11 mouse cellular contexts compared by ENCODE assay signal in genomic region chr2:158716066-158716465, GRCm38 (mm10). TPM values are rescaled to one million over a fixed set of nuclear protein-coding genes. Genes with fewer than 3 reads are reported as not detected.
DNase-seq lines count a peak whose midpoint lies in the region; ATAC-seq and TF ChIP-seq lines count a peak whose summit lies in the region.
"Had no signal": no experiment of that assay in that cellular context is flagged by ENCODE, and none has a peak within 500 bp of the region (broad histone marks: within the 10 kb centered on the region; RNA-seq: fewer than 3 reads in every experiment).

No protein-coding gene starts in this region.

- WGBS in hindbrain, embryonic 11.5 days, result 25% methylated on average over 5 of the region's 5 CpGs
- 24% methylated on average over 5 of the region's 5 CpGs for WGBS in hindbrain, embryonic 16.5 days
- 49% methylated on average over 5 of the region's 5 CpGs for WGBS in spleen, adult 2 months

- no peak overlapping the region for H3K4me3 ChIP-seq in hindbrain, embryonic 11.5 days (ENCODE audit: low read depth, low read length)
- no peak overlapping the region for H3K4me3 ChIP-seq in hindbrain, embryonic 16.5 days (ENCODE audit: low read length)
- no peak overlapping the region for H3K4me3 ChIP-seq in spleen, adult 2 months (ENCODE audit: extremely low read depth, insufficient read depth, insufficient read length)
- H3K4me3 ChIP-seq: stomach, embryonic 15.5 days had no signal

- H3K27me3 ChIP-seq in hindbrain, embryonic 11.5 days (ENCODE audit: control insufficient read depth, insufficient read depth, low read length), result no peaks in the 10 kb centered on the region
- H3K27me3 ChIP-seq in hindbrain, embryonic 16.5 days (replicated peaks; ENCODE audit: control insufficient read depth, insufficient read depth, low read length), result no peaks in the 10 kb centered on the region
- no peaks in the 10 kb centered on the region for H3K27me3 ChIP-seq in spleen, adult 2 months (ENCODE audit: control insufficient read depth, insufficient read depth, low read length)
- H3K27me3 ChIP-seq: stomach, embryonic 15.5 days had no signal

- no peak for TF ChIP-seq CTCF in spleen, adult 2 months (IDR thresholded peaks at IDR 0.05; ENCODE audit: extremely low read depth, insufficient read depth, insufficient read length, insufficient replicate concordance)

- no peaks in the 10 kb centered on the region for H3K9me3 ChIP-seq in hindbrain, embryonic 11.5 days (ENCODE audit: control insufficient read depth, low read length)
- no peaks in the 10 kb centered on the region for H3K9me3 ChIP-seq in hindbrain, embryonic 16.5 days (ENCODE audit: control insufficient read depth, low read length)
- H3K9me3 ChIP-seq: G1E; stomach, embryonic 15.5 days had no signal

- peak overlapping the region; percentile 30; the same call in 1 of the 2 replicates for H3K27ac ChIP-seq in hindbrain, embryonic 11.5 days (ENCODE audit: low read depth, low read length)
- H3K27ac ChIP-seq in hindbrain, embryonic 16.5 days (ENCODE audit: low read depth, low read length), result no peak overlapping the region
- H3K27ac ChIP-seq in spleen, adult 2 months (ENCODE audit: insufficient read depth, low read length), result peak overlapping the region; percentile 48
- H3K27ac ChIP-seq: stomach, embryonic 15.5 days had no signal

- DNase-seq in hindbrain, embryonic 11.5 days (ENCODE audit: low spot score), result peak; percentile 14
- DNase-seq in spleen, adult 2 months (ENCODE audit: low read depth in 1 of 2, low spot score in 2 of 2), result no peak
- no peak for DNase-seq in spleen, postnatal 36 days (ENCODE audit: low spot score in 2 of 2)
- DNase-seq in thymus, postnatal 4 days, result peak; percentile 70
- no peak for DNase-seq in frontal cortex, postnatal 25 days (ENCODE audit: low spot score in 2 of 2)
- DNase-seq: kidney, adult 11 months; layer of hippocampus, adult 9-11 months had no signal

- H3K4me2 ChIP-seq in hindbrain, embryonic 11.5 days (replicated peaks; ENCODE audit: low read depth, low read length), result no peak overlapping the region; the same call in 1 of the 2 replicates
- H3K4me2 ChIP-seq in hindbrain, embryonic 16.5 days (ENCODE audit: low read length), result no peak overlapping the region
- H3K4me2 ChIP-seq: stomach, embryonic 15.5 days had no signal

- H3K4me1 ChIP-seq in hindbrain, embryonic 11.5 days (replicated peaks; ENCODE audit: control insufficient read depth, insufficient read depth, low read length), result no peaks in the 10 kb centered on the region
- H3K4me1 ChIP-seq in hindbrain, embryonic 16.5 days (ENCODE audit: control insufficient read depth, insufficient read depth, low read depth, low read length), result peaks cover 6% of the 10 kb centered on the region
- H3K4me1 ChIP-seq in spleen, adult 2 months (ENCODE audit: control insufficient read depth, insufficient read depth, insufficient read length), result peaks cover 42% of the 10 kb centered on the region; the same call in 1 of the 2 replicates

- no peak for TF ChIP-seq POLR2A in spleen, adult 2 months (IDR thresholded peaks at IDR 0.05; ENCODE audit: low read depth, low read length)

- no peaks in the 10 kb centered on the region for H3K36me3 ChIP-seq in hindbrain, embryonic 11.5 days (ENCODE audit: control insufficient read depth, insufficient read depth, low read length)
- no peaks in the 10 kb centered on the region for H3K36me3 ChIP-seq in hindbrain, embryonic 16.5 days (ENCODE audit: control insufficient read depth, insufficient read depth, low read length)
- H3K36me3 ChIP-seq in spleen, adult 2 months (ENCODE audit: control insufficient read depth, insufficient read depth, low read length), result peaks cover 6% of the 10 kb centered on the region
- H3K36me3 ChIP-seq: G1E; stomach, embryonic 15.5 days had no signal

- H3K9ac ChIP-seq in hindbrain, embryonic 11.5 days (ENCODE audit: low read depth, low read length), result no peak overlapping the region
- H3K9ac ChIP-seq in hindbrain, embryonic 16.5 days (ENCODE audit: low read depth, low read length), result no peak overlapping the region
- H3K9ac ChIP-seq: stomach, embryonic 15.5 days had no signal

- 0 out of 2 replicates have a peak, but pooled peaks have one; percentile 45 for ATAC-seq in hindbrain, embryonic 11.5 days (ENCODE audit: low FRiP score)
- ATAC-seq in hindbrain, embryonic 16.5 days, result no peak
- 0 out of 2 replicates have a peak, but pooled peaks have one; percentile 29 for ATAC-seq in megakaryocyte progenitor cell, adult 5-6 weeks (replicated peaks; ENCODE audit: poor library complexity)

RNA-seq across cellular contexts. Expression of gene Ppp1r16b, which starts 50.9 kb away (rescaled TPM):
- 2.4 and 3.6 TPM in 2 replicates for polyA plus RNA-seq in hindbrain, embryonic 11.5 days (2014; fragmentation: Nextera tagmentation; extraction: Ambion mirVana)
- polyA plus RNA-seq in hindbrain, embryonic 16.5 days (2015; fragmentation: Nextera tagmentation; extraction: Ambion mirVana), result 26.4 and 27.2 TPM in 2 replicates
- polyA plus RNA-seq in spleen, adult 2 months (2012; rRNA removed), result 17.6 and 18.6 TPM in 2 replicates
- total RNA-seq in megakaryocyte progenitor cell, adult 5-6 weeks (2015), result 0.17 and 0.30 TPM in 2 replicates
- total RNA-seq in megakaryocyte progenitor cell, adult 5-6 weeks (2017), result 0.07 and 0.08 TPM in 2 replicates
- polyA plus RNA-seq: G1E had no signal

RNA-seq across cellular contexts. Expression of gene Fam83d, which starts 51.8 kb away (rescaled TPM):
- polyA plus RNA-seq in hindbrain, embryonic 11.5 days (2014; fragmentation: Nextera tagmentation; extraction: Ambion mirVana), result 37.8 and 38.3 TPM in 2 replicates
- polyA plus RNA-seq in hindbrain, embryonic 16.5 days (2015; fragmentation: Nextera tagmentation; extraction: Ambion mirVana), result 7.9 and 10.6 TPM in 2 replicates
- 2.9 and 5.5 TPM in 2 replicates for polyA plus RNA-seq in spleen, adult 2 months (2012; rRNA removed)
- total RNA-seq in megakaryocyte progenitor cell, adult 5-6 weeks (2015), result 8.9 and 9.3 TPM in 2 replicates
- 5.9 and 7.6 TPM in 2 replicates for total RNA-seq in megakaryocyte progenitor cell, adult 5-6 weeks (2017)

Comparison
In these comparisons a context has a peak if more than half of its experiments do, and no peak if none do; other contexts are left out.
1. DNase-seq: peak in hindbrain, embryonic 11.5 days (single experiment) and thymus, postnatal 4 days (single experiment); none in spleen, adult 2 months (0 of 2), spleen, postnatal 36 days (0 of 2) and frontal cortex, postnatal 25 days (0 of 2).